Mouse (Mus musculus) G1E (cell line): ENCODE data around the gene P4ha1.

Source experiments
- CTCF ChIP-seq: IDR thresholded peaks from 2 replicates; pipeline ENCODE4 v1.5.1; 2012; ENCODE audit warnings: low read depth, low read length, inconsistent platforms, mixed read lengths
- GATA1 ChIP-seq: IDR thresholded peaks from 2 replicates; pipeline ENCODE4 v1.6.1; 2012; ENCODE audit warnings: borderline replicate concordance, low read length, inconsistent platforms, mixed read lengths
- GATA2 ChIP-seq: IDR thresholded peaks from 2 replicates; pipeline ENCODE4 v1.6.1; 2012; ENCODE audit warnings: low read depth, low read length, inconsistent platforms, borderline replicate concordance
- POLR2AphosphoS5 ChIP-seq: IDR thresholded peaks from 2 replicates; pipeline ENCODE4 v1.6.1; 2012; ENCODE audit warnings: low read depth, low read length, inconsistent platforms; ENCODE audit not compliant: insufficient replicate concordance
- TAL1 ChIP-seq: conservative IDR thresholded peaks from 2 replicates; pipeline ENCODE4 v1.6.1; 2012; ENCODE audit warnings: low read depth, low read length, inconsistent platforms, mixed read lengths

DNA sequence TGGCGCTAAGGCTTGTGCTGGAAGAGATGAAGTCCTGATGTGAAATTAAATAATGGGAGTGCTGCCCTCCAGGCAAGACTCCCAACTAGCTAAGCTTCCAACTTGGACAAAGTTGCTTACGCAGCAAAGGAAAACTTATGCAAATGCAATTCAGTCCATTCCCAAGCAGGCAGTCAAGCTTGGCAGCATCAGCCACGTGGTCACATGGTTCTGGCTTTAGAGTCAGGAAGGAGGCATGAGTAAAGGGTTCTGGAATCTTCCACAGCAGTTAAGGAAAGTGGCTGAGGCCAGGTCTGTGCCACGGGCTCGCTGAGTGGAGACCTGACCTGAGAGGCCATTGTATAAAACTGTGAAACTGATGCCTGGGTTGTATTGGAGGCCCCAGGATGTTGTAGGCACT, 37.6 kb upstream of the P4ha1 start:
- TF ChIP-seq CTCF (no peak), TAL1 (no peak), GATA2 (no peak), GATA1 (no peak), POLR2AphosphoS5 (no peak)
